Mouse (Mus musculus): ENCODE data around the gene Ep400. TPM values are rescaled to one million over a fixed set of nuclear protein-coding genes. Genes with fewer than 3 reads are reported as not detected.

Ep400 gene
- polyA plus RNA-seq, 1 experiment from 2014 or later, result 45.5 TPM

DNA sequence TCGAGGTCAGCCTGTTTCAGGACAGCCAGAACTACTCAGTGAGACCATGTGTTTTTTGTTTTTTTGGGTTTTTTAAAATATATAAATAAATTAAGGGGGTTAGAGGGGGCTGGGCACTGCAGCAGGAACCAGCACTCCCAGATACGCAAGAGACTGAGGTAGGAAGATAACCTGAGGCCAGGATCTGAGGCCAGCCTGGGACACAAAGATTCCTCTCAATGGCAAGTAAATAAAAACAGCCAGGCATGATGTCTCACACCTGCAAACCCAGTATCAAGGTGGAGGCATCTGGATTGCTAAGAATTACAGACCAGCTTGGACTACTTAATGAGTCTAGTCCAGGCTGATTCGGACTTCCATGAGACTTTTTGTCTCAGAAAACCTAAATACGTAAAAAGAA lies 1.2 kb downstream of the Ep400 start:
- DNase-seq (ENCODE audit: low spot score) (no peak), ATAC-seq (ENCODE audit: low FRiP score) (no peak)
- 64% methylated on average over 4 of the region's 4 CpGs for WGBS
- peak overlapping the region; percentile 82 for H3K4me2 ChIP-seq (replicated peaks)
- H3K9me3 ChIP-seq (ENCODE audit: control insufficient read depth, low read length), result no peaks in the 10 kb centered on the region
- peak overlapping the region; percentile 88 for H3K4me3 ChIP-seq (replicated peaks; ENCODE audit: low read length)
- H3K36me3 ChIP-seq (replicated peaks; ENCODE audit: control insufficient read depth, insufficient read depth), result peaks cover 19% of the 10 kb centered on the region
- no peaks in the 10 kb centered on the region for H3K27me3 ChIP-seq (ENCODE audit: control insufficient read depth, insufficient read depth, low read length)
- H3K4me1 ChIP-seq (replicated peaks; ENCODE audit: control insufficient read depth, insufficient read depth, low read length), result peaks cover 15% of the 10 kb centered on the region
- H3K9ac ChIP-seq, result peak overlapping the region; percentile 95
- no peak overlapping the region for H3K27ac ChIP-seq

DNA sequence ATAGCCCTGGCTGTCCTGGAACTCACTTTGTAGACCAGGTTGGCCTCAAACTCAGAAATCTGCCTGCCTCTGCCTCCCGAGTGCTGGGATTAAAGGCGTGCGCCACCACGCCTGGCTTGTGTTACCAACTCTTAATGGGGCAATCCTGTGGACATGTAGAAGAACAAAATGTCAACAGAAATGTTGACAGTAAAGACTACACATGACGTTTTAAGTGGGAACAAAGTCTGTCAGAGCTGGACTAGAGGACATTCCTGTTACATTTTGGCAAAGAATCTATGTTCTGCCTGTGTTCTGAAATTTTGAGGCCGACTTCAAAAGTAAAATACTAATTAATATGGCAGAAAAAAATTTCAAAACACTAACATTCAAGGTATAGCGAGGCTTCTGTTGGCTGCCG lies 6.6 kb downstream of the Ep400 start:
- H3K27ac ChIP-seq, result no peak overlapping the region
- H3K9me3 ChIP-seq (ENCODE audit: control insufficient read depth, low read length), result no peaks in the 10 kb centered on the region
- no peak overlapping the region for H3K9ac ChIP-seq
- H3K4me1 ChIP-seq (replicated peaks; ENCODE audit: control insufficient read depth, insufficient read depth, low read length), result peaks cover 8% of the 10 kb centered on the region
- H3K36me3 ChIP-seq (replicated peaks; ENCODE audit: control insufficient read depth, insufficient read depth), result no peaks in the 10 kb centered on the region
- H3K4me2 ChIP-seq (replicated peaks), result no peak overlapping the region
- no peak for ATAC-seq (ENCODE audit: low FRiP score)
- 95% methylated on average over 8 of the region's 8 CpGs for WGBS
- H3K27me3 ChIP-seq (ENCODE audit: control insufficient read depth, insufficient read depth, low read length), result no peaks in the 10 kb centered on the region
- DNase-seq (ENCODE audit: low spot score), result no peak
- no peak overlapping the region for H3K4me3 ChIP-seq (replicated peaks; ENCODE audit: low read length)

DNA sequence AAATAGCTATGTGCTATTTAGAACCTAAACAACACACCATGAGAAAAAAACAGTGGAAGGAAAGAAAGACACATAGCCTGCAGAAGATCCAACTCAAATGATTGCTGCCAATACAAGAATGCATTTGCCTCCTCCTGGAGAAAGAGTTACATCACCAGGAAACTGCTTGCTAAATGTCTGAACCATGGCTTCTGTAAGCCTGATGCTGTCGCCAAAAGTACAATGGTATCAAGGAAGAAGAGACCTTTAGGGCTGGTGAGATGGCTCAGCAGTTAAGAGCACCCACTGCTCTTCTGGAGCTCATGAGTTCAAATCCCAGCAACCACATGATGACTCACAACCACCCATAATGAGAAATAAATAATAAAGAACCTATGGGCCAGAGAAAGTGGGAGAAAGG lies 25.5 kb downstream of the Ep400 start:
- no peaks in the 10 kb centered on the region for H3K4me1 ChIP-seq (replicated peaks; ENCODE audit: control insufficient read depth, insufficient read depth, low read length)
- no peak overlapping the region for H3K4me3 ChIP-seq (replicated peaks; ENCODE audit: low read length)
- no peak overlapping the region for H3K27ac ChIP-seq
- ATAC-seq (ENCODE audit: low FRiP score) (no peak), DNase-seq (ENCODE audit: low spot score) (no peak)
- no peaks in the 10 kb centered on the region for H3K27me3 ChIP-seq (ENCODE audit: control insufficient read depth, insufficient read depth, low read length)
- WGBS, result 84% methylated on average over 1 of the region's 1 CpGs
- H3K36me3 ChIP-seq (replicated peaks; ENCODE audit: control insufficient read depth, insufficient read depth), result peaks cover 18% of the 10 kb centered on the region
- no peaks in the 10 kb centered on the region for H3K9me3 ChIP-seq (ENCODE audit: control insufficient read depth, low read length)
- H3K4me2 ChIP-seq (replicated peaks), result no peak overlapping the region
- no peak overlapping the region for H3K9ac ChIP-seq

GRCm38 (mm10) chr5:110739496-110740275 lies 30.8 kb downstream of the Ep400 start:
- Histone ChIP-seq H3K36me3 (replicated peaks; ENCODE audit: control insufficient read depth, insufficient read depth) (peaks cover 62% of the 10 kb centered on the region), H3K27me3 (ENCODE audit: control insufficient read depth, insufficient read depth, low read length) (no peaks in the 10 kb centered on the region), H3K9ac (no peak overlapping the region), H3K4me3 (replicated peaks; ENCODE audit: low read length) (no peak overlapping the region), H3K4me1 (replicated peaks; ENCODE audit: control insufficient read depth, insufficient read depth, low read length) (no peaks in the 10 kb centered on the region), H3K4me2 (replicated peaks) (no peak overlapping the region), H3K9me3 (ENCODE audit: control insufficient read depth, low read length) (no peaks in the 10 kb centered on the region), H3K27ac (no peak overlapping the region)
- WGBS, result 98% methylated on average over 7 of the region's 7 CpGs
- ATAC-seq (ENCODE audit: low FRiP score), result no peak
- no peak for DNase-seq (ENCODE audit: low spot score)

DNA sequence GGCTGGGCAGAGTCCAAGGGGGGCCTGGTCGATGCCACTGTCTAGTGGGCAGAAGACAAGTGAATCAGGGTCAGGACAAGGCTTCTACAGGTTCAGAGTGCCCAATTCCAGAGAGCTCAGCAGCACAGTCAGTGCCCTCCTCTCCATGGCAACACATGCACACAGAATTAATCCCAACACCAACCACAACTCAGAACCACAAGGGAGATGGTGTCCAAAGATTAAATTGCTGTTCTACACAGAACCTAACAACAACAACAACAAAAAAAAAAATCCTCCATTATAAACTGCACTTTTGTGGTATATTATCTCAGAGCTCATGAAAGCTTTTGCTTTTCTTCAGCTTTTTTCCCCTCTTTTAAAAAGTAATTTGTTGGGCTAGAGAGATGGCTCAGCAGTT lies 34.9 kb downstream of the Ep400 start:
- ATAC-seq (ENCODE audit: low FRiP score) (no peak), DNase-seq (ENCODE audit: low spot score) (no peak)
- 89% methylated on average over 1 of the region's 1 CpGs for WGBS
- Histone ChIP-seq H3K9ac (no peak overlapping the region), H3K36me3 (replicated peaks; ENCODE audit: control insufficient read depth, insufficient read depth) (peaks cover 82% of the 10 kb centered on the region), H3K4me3 (replicated peaks; ENCODE audit: low read length) (no peak overlapping the region), H3K9me3 (ENCODE audit: control insufficient read depth, low read length) (no peaks in the 10 kb centered on the region), H3K27me3 (ENCODE audit: control insufficient read depth, insufficient read depth, low read length) (no peaks in the 10 kb centered on the region), H3K27ac (no peak overlapping the region), H3K4me2 (replicated peaks) (no peak overlapping the region), H3K4me1 (replicated peaks; ENCODE audit: control insufficient read depth, insufficient read depth, low read length) (no peaks in the 10 kb centered on the region)

DNA sequence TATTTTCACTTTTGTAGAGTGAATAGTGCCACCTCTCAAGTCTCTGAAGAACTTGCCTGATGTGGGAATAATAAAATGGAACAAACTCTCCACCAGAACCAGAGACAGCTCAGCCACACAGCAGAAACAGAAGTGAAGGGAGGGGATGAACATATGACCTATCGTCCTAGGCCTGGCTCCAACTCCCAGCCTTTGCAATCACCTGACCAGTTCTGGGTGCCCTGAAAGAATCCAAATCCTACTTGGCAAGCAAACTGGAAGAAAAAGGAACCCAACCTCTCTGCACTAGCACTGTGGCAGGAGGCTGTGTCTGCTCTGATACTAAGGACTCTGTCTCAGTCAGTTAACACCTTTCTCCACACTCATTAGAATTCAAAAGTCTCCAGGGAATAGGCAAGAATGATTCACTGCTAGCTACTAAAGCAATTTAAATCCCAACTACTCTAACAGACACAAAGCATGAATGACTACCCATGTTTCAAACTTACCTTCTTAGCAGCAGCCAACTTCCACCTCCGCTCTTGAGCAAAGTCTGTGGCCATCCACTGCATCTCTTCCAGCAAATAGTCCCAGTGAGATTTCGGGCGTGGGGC lies 37.2 kb downstream of the Ep400 start:
- Histone ChIP-seq H3K36me3 (replicated peaks; ENCODE audit: control insufficient read depth, insufficient read depth) (peaks cover 78% of the 10 kb centered on the region), H3K4me2 (replicated peaks) (no peak overlapping the region), H3K4me3 (replicated peaks; ENCODE audit: low read length) (no peak overlapping the region), H3K27ac (no peak overlapping the region), H3K4me1 (replicated peaks; ENCODE audit: control insufficient read depth, insufficient read depth, low read length) (no peaks in the 10 kb centered on the region), H3K27me3 (ENCODE audit: control insufficient read depth, insufficient read depth, low read length) (no peaks in the 10 kb centered on the region), H3K9me3 (ENCODE audit: control insufficient read depth, low read length) (no peaks in the 10 kb centered on the region), H3K9ac (no peak overlapping the region)
- DNase-seq (ENCODE audit: low spot score) (no peak), ATAC-seq (ENCODE audit: low FRiP score) (no peak)
- WGBS, result 97% methylated on average over 4 of the region's 4 CpGs

DNA sequence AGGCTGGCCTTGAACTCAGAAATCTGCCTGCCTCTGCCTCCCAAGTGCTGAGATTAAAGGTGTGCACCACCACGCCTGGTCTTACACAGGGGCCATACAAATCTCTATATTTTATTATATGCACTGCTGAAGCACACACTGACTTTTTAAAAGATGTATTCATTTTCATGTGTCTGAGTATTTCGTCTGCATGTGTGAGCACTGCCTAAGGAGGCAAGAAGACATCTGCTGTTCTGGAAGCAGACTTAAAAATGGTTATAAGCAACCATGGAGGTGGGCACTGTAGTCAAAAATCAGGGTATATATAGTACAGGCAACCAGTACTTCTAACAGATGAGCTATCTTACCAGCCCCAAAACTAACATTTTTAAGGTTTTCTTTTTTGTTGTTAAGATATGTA lies 39.3 kb downstream of the Ep400 start:
- Histone ChIP-seq H3K4me1 (replicated peaks; ENCODE audit: control insufficient read depth, insufficient read depth, low read length) (no peaks in the 10 kb centered on the region), H3K9me3 (ENCODE audit: control insufficient read depth, low read length) (no peaks in the 10 kb centered on the region), H3K27me3 (ENCODE audit: control insufficient read depth, insufficient read depth, low read length) (no peaks in the 10 kb centered on the region), H3K36me3 (replicated peaks; ENCODE audit: control insufficient read depth, insufficient read depth) (peaks cover 81% of the 10 kb centered on the region), H3K9ac (no peak overlapping the region), H3K27ac (no peak overlapping the region), H3K4me3 (replicated peaks; ENCODE audit: low read length) (no peak overlapping the region), H3K4me2 (replicated peaks) (no peak overlapping the region)
- ATAC-seq (ENCODE audit: low FRiP score) (no peak), DNase-seq (ENCODE audit: low spot score) (no peak)
- WGBS, result 90% methylated on average over 2 of the region's 2 CpGs

- 94% methylated on average over 1 of the region's 1 CpGs for WGBS
- ATAC-seq (ENCODE audit: low FRiP score), result no peak
These were observed 42.7 kb downstream of the Ep400 start for GRCm38 (mm10) chr5:110727850-110728249.

DNA sequence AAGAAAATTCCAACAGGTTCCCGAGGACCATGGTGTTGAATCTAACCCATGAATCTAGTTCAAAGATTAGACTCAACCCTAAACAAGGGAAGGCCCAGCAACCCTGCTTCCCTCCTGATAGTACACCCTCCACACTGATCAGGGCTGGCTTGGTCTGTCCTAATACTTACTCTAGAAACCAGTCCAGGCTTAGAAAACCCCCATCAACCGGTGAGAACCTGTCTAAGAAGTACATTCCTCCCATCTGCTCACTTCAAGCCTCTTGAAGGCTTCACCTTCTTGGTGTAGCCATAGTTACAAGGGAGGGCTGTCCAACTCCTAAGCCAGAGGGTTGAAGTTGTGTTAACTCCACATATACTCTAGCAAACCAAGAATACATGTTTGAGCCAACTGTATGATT lies 47.0 kb downstream of the Ep400 start:
- no peak for DNase-seq (ENCODE audit: low spot score)
- no peaks in the 10 kb centered on the region for H3K4me1 ChIP-seq (replicated peaks; ENCODE audit: control insufficient read depth, insufficient read depth, low read length)
- no peak overlapping the region for H3K27ac ChIP-seq
- no peaks in the 10 kb centered on the region for H3K27me3 ChIP-seq (ENCODE audit: control insufficient read depth, insufficient read depth, low read length)
- WGBS, result 88% methylated on average over 2 of the region's 2 CpGs
- no peaks in the 10 kb centered on the region for H3K9me3 ChIP-seq (ENCODE audit: control insufficient read depth, low read length)
- no peak overlapping the region for H3K9ac ChIP-seq
- no peak for ATAC-seq (ENCODE audit: low FRiP score)
- H3K4me3 ChIP-seq (replicated peaks; ENCODE audit: low read length), result no peak overlapping the region
- H3K4me2 ChIP-seq (replicated peaks), result no peak overlapping the region
- peaks cover 96% of the 10 kb centered on the region for H3K36me3 ChIP-seq (replicated peaks; ENCODE audit: control insufficient read depth, insufficient read depth)

More at GRCm38 (mm10) chr5:110727850-110728249, 42.7 kb downstream of the Ep400 start:
- Histone ChIP-seq H3K27ac (no peak overlapping the region), H3K4me3 (replicated peaks; ENCODE audit: low read length) (no peak overlapping the region), H3K4me1 (replicated peaks; ENCODE audit: control insufficient read depth, insufficient read depth, low read length) (no peaks in the 10 kb centered on the region), H3K9ac (no peak overlapping the region), H3K27me3 (ENCODE audit: control insufficient read depth, insufficient read depth, low read length) (no peaks in the 10 kb centered on the region), H3K9me3 (ENCODE audit: control insufficient read depth, low read length) (no peaks in the 10 kb centered on the region), H3K4me2 (replicated peaks) (no peak overlapping the region), H3K36me3 (replicated peaks; ENCODE audit: control insufficient read depth, insufficient read depth) (peaks cover 92% of the 10 kb centered on the region)
- DNase-seq (ENCODE audit: low spot score), result no peak

Measured in hindbrain, embryonic 14.5 days (tissue).